Mouse (Mus musculus) embryonic facial prominence, embryonic 13.5 days (tissue): ENCODE results near the gene Pithd1. TPM values are rescaled to one million over a fixed set of nuclear protein-coding genes. Genes with fewer than 3 reads are reported as not detected.
"Not testable (repeated sequence)": the region's sequence is repeated elsewhere in the genome, so short reads cannot be mapped to it uniquely, and the experiment has no call there.

Experiments
- ATAC-seq: fragments of 200-750 bp; cut with Nextera tagmentation; 2 replicates; pipeline ENCODE4 v1.8.0; 2017; ENCODE audit warnings: low read depth; ENCODE audit not compliant: insufficient number of reproducible peaks, insufficient read depth, low FRiP score, low TSS enrichment
- H3K27ac ChIP-seq: fragments of 300-500 bp; sonication (generic); 2 replicates; pipeline ENCODE4 v1.5.1; 2015; ENCODE audit warnings: moderate library complexity, mild to moderate bottlenecking, inconsistent platforms
- H3K27me3 ChIP-seq: fragments of 300-500 bp; sonication (generic); 2 replicates; pipeline ENCODE4 v1.6.1; 2015; ENCODE audit warnings: mild to moderate bottlenecking, inconsistent platforms
- H3K36me3 ChIP-seq: fragments of 300-500 bp; sonication (generic); 2 replicates; pipeline ENCODE4 v1.6.1; 2015; ENCODE audit warnings: mild to moderate bottlenecking, inconsistent platforms
- H3K4me1 ChIP-seq: fragments of 300-500 bp; sonication (generic); 2 replicates; pipeline ENCODE4 v1.6.1; 2015; ENCODE audit warnings: inconsistent platforms
- H3K4me2 ChIP-seq: fragments of 300-500 bp; sonication (generic); 2 replicates; pipeline ENCODE4 v1.6.1; 2015; ENCODE audit warnings: moderate library complexity, mild to moderate bottlenecking, inconsistent platforms
- H3K4me3 ChIP-seq: fragments of 300-500 bp; sonication (generic); 2 replicates; pipeline ENCODE4 v1.5.1; 2015; ENCODE audit warnings: mild to moderate bottlenecking, inconsistent platforms
- H3K9ac ChIP-seq: fragments of 300-500 bp; sonication (generic); 2 replicates; pipeline ENCODE4 v1.6.1; 2015; ENCODE audit warnings: mild to moderate bottlenecking, inconsistent platforms
- H3K9me3 ChIP-seq: fragments of 300-500 bp; sonication (generic); 2 replicates; pipeline ENCODE4 v1.6.1; 2016; ENCODE audit warnings: inconsistent platforms
- WGBS: fragments of 180-500 bp; shearing (Covaris S2); methylation state at CpG from one replicate; pipeline ENCODE4 v1.1.7; 2015; ENCODE audit warnings: mixed read lengths; 5-methylcytosine and 5-hydroxymethylcytosine counted together
- polyA plus RNA-seq: library from polyadenylated mRNA; unstranded; fragments of >200 nt; fragmentation: Nextera tagmentation; extraction: Ambion mirVana; gene quantifications from 2 replicates; pipeline ENCODE4 v1.2.1, GENCODE M21; 2015

The Pithd1 gene
- polyA plus RNA-seq, 1 experiment from 2014 or later = 59.9 TPM

DNA sequence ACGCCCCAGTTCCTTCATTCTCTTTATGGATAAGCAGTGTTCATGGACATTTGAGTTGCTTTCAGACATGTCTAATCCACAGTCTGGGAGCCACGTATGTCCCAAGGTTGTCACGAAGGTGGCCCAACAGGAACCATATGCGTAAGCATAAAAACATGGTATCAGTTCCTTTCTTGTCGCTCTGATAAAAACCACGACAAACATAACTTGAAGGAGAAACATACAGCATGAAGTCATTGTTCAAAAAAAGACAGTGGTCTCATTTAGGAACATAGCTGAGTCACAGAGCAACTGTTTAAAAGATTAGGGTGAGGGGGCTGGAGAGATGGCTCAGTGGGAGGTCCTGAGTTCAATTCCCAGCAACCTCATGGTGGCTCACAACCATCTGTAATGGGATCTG is 44.9 kb downstream of the Pithd1 start:
- Histone ChIP-seq H3K4me1 (peaks cover 7% of the 10 kb centered on the region; the same call in 1 of the 2 replicates), H3K36me3 (peaks cover 28% of the 10 kb centered on the region), H3K27me3 (no peaks in the 10 kb centered on the region), H3K27ac (no peak overlapping the region), H3K9ac (no peak overlapping the region), H3K4me3 (no peak overlapping the region), H3K9me3 (no peaks in the 10 kb centered on the region), H3K4me2 (no peak overlapping the region)
- 87% methylated on average over 6 of the region's 6 CpGs for WGBS
- ATAC-seq = no peak

DNA sequence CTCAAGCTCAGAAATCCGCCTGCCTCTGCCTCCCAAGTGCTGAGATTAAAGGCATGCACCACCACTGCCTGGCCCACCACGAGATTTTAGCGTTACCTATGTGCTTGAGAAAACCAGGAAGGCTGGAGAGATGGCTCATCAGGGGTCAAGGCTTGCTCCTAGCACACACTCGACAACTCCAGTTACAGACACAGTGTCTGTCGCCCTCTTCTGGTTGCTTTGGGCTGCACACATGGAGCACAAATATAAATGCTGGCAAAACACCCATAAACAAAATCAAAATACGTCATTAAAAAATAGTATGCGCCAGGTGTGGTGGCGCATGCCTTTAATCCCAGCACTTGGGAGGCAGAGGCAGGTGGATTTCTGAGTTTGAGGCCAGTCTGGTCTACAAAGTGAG is 46.0 kb downstream of the Pithd1 start:
- not testable (repeated sequence) for H3K4me1 ChIP-seq, H3K9me3 ChIP-seq, H3K9ac ChIP-seq, H3K27ac ChIP-seq, H3K27me3 ChIP-seq, H3K4me3 ChIP-seq, H3K4me2 ChIP-seq, ATAC-seq
- WGBS = 87% methylated on average over 8 of the region's 8 CpGs
- H3K36me3 ChIP-seq = peaks cover 33% of the 10 kb centered on the region

DNA sequence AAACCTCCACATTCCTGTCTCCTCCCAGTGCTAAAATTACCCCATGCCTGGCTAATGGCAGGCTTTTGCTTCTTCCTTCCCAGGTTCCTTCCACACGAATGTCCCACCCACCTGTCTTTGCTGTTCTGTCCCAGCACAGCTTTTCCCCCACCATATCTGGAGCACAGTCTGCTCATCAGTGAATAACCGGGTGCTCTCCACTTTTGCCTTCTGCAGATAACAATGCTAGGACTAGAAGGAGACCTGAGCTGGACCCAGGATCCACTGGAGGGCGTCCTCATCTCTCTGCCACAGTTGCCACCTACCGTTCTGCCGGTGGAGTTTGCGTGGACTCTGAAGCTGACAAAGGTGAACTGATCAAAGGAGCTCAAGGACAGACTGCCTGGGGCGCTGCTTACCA is 48.2 kb downstream of the Pithd1 start:
- WGBS = 79% methylated on average over 7 of the region's 7 CpGs
- no peak overlapping the region for H3K4me3 ChIP-seq
- no peak overlapping the region for H3K27ac ChIP-seq
- H3K4me2 ChIP-seq = no peak overlapping the region
- H3K36me3 ChIP-seq = peaks cover 51% of the 10 kb centered on the region
- H3K9ac ChIP-seq = no peak overlapping the region
- H3K9me3 ChIP-seq = no peaks in the 10 kb centered on the region
- ATAC-seq = no peak
- no peaks in the 10 kb centered on the region for H3K4me1 ChIP-seq
- no peaks in the 10 kb centered on the region for H3K27me3 ChIP-seq

DNA sequence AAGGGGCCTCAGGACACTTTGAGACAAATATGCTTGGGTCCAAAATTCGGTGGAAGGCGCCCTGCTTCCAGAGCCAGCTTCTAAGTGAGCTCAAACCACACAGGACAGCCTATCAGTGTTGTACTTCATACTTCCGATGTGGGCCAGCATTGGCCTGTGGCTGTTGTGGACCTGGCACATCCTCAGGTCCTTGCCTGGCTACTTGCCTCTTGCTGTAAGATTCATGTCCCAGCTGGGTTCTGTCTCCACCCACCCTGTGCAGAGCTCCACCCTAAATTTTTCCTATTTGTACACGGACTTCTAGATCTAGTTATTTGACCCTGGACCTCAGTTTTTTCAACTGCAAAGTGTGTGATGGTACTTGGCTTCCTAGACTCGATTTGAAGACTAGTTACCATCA is 51.6 kb downstream of the Pithd1 start:
- Histone ChIP-seq H3K4me2 (no peak overlapping the region), H3K9ac (no peak overlapping the region), H3K27ac (no peak overlapping the region), H3K27me3 (no peaks in the 10 kb centered on the region), H3K36me3 (peaks cover 72% of the 10 kb centered on the region), H3K4me3 (no peak overlapping the region), H3K4me1 (no peaks in the 10 kb centered on the region), H3K9me3 (no peaks in the 10 kb centered on the region)
- no peak for ATAC-seq
- 50% methylated on average over 5 of the region's 5 CpGs for WGBS

DNA sequence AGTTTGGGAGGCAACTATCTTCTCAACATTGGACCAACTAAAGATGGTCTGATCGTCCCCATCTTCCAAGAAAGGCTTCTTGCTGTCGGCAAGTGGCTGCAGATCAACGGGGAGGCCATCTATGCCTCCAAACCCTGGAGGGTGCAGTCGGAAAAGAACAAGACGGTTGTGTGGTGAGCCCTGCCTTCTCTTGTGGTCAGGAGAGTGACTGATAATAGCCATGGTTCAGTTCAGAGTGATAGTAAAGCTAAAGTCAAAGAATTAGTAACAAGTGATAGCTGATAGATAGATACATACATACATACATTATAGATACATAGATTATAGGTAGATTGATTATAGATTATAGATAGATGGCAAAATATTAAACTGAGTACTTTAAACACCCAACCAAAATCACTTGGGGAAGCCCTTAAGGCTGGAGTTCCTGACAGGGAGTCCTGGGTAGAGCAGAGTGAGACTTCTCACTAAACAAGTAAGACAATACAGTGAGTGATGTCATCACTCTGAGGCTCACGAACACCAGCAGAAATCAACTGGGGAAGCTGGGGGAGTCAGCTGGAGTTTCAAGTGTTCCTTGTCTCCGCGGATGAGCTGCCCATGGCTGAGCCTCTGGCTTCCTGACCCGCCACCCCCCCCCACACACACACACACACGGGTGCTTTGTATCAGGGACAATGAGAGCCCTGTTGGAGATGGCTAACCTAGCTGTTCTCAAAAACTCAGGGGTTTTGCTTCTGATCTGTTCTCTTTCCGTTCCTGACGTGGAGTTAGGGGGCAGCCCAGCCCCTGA is 52.2 kb downstream of the Pithd1 start:
- no peak overlapping the region for H3K9ac ChIP-seq
- no peak overlapping the region for H3K27ac ChIP-seq
- H3K4me2 ChIP-seq = no peak overlapping the region
- WGBS = 47% methylated on average over 12 of the region's 12 CpGs
- no peaks in the 10 kb centered on the region for H3K4me1 ChIP-seq
- no peak overlapping the region for H3K4me3 ChIP-seq
- no peak for ATAC-seq
- H3K27me3 ChIP-seq = no peaks in the 10 kb centered on the region
- peaks cover 74% of the 10 kb centered on the region for H3K36me3 ChIP-seq
- no peaks in the 10 kb centered on the region for H3K9me3 ChIP-seq

DNA sequence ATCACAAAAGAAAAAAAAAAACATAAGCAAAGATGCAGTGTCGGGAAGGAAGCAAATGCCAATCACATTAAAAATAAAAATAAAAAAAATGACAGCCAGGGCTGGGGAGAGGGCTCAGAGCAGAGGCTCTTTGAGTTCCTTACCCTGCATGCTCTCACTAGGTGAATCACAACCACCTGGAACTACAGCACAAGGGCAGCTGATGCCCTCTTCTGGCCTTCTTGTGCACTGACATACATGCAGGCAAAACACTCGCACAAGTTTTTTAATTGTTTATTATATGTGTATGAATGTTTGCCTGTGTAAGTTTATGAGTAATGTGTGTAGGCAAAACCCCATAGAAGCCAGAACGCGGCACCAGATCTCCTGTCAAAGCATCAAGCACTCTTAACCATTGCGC is 55.2 kb downstream of the Pithd1 start:
- H3K36me3 ChIP-seq = peaks cover 57% of the 10 kb centered on the region
- no peaks in the 10 kb centered on the region for H3K4me1 ChIP-seq
- no peak for ATAC-seq

DNA sequence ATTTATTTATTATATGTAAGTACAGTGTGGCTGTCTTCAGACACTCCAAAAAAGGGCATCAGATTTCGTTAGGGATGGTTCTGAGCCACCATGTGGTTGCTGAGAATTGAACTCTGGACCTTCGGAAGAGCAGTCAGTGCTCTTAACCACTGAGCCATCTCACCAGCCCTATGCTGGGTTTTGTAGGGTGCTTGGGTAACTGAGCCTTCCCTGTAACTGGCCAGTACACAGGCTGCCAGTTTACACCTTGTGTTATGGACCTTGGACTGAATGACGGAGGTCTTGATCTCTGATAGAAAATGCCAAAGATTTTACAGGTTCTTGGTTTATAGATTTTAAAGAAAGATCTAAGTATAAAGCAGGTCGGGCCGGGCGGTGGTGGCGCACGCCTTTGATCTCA is 56.8 kb downstream of the Pithd1 start:
- ATAC-seq = no peak
- no peak overlapping the region for H3K4me2 ChIP-seq
- 90% methylated on average over 8 of the region's 8 CpGs for WGBS
- no peak overlapping the region for H3K27ac ChIP-seq
- no peak overlapping the region for H3K9ac ChIP-seq
- H3K27me3 ChIP-seq = no peaks in the 10 kb centered on the region
- no peaks in the 10 kb centered on the region for H3K9me3 ChIP-seq
- peaks cover 59% of the 10 kb centered on the region for H3K36me3 ChIP-seq
- no peaks in the 10 kb centered on the region for H3K4me1 ChIP-seq
- H3K4me3 ChIP-seq = no peak overlapping the region

More for the DNA sequence above, 55.2 kb downstream of the Pithd1 start:
- Histone ChIP-seq H3K27ac (no peak overlapping the region), H3K27me3 (no peaks in the 10 kb centered on the region), H3K4me3 (no peak overlapping the region), H3K4me2 (no peak overlapping the region), H3K9ac (no peak overlapping the region), H3K9me3 (no peaks in the 10 kb centered on the region)
- WGBS = 65% methylated on average over 5 of the region's 5 CpGs

DNA sequence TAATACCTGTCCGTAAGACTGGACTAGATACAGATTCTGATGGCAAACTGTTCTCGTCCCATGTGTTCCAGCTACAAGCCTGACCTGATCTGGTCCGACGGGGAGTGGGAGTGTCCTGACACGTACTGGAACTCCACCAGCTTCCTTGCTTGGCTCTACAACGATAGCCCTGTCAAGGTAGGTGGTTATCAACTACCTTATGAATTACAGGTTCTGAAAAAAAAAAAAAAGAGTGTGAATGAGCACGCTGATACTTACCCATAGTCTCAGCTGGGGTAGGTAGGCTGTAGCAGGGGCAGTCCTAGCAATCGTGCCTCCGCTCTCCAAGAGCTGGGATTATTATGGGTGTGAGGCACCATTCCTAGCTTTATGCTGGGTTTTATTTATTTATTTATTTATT is 57.2 kb downstream of the Pithd1 start:
- H3K4me2 ChIP-seq = no peak overlapping the region
- H3K4me3 ChIP-seq = no peak overlapping the region
- no peak overlapping the region for H3K27ac ChIP-seq
- no peaks in the 10 kb centered on the region for H3K4me1 ChIP-seq
- peaks cover 58% of the 10 kb centered on the region for H3K36me3 ChIP-seq
- H3K9me3 ChIP-seq = no peaks in the 10 kb centered on the region
- H3K27me3 ChIP-seq = no peaks in the 10 kb centered on the region
- no peak for ATAC-seq
- WGBS = 90% methylated on average over 9 of the region's 9 CpGs
- no peak overlapping the region for H3K9ac ChIP-seq

DNA sequence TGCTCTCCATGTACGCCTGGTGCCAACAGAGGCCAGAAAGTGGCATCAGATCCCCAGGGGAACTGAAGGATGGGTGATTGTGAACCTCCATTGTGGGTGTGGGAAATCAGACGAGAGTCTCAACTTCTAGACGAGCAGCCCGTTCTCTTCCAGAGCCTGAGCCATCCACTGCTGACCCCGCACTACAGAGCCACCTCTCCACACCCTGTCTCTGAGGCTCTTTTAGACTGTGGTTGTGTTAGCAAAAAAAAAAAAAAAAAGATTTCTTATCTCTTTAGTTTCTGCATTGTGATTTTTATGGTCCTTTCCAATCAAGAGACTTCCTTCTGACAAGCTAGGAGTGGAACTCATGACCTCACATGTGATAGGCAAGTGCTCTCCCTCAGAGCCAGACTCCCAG is 57.7 kb downstream of the Pithd1 start:
- Histone ChIP-seq H3K27ac (no peak overlapping the region), H3K9me3 (no peaks in the 10 kb centered on the region), H3K4me1 (no peaks in the 10 kb centered on the region), H3K4me2 (no peak overlapping the region), H3K36me3 (peaks cover 58% of the 10 kb centered on the region), H3K27me3 (no peaks in the 10 kb centered on the region), H3K4me3 (no peak overlapping the region), H3K9ac (no peak overlapping the region)
- 83% methylated on average over 5 of the region's 5 CpGs for WGBS
- ATAC-seq = no peak

DNA sequence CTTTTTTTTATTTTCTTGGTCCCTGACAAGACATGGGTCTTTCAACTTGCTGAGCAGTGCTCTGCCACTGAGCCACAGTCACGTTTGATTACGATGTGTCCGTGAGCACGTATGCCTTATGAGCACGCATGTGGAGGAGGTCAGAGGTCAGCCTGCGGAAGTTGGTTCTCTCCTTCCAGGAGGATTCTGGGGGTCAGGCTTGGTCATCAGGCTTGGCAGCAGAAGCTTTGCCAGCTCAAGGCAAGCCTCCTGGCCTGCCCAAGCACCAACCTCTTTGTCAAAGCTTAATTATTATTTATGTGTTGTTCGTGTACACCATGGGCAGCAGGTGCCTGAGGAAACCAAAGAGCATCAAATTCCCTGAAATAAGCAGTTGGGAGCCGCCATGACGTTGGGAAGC is 58.7 kb downstream of the Pithd1 start:
- Histone ChIP-seq H3K27ac (no peak overlapping the region), H3K4me1 (no peaks in the 10 kb centered on the region), H3K9ac (no peak overlapping the region), H3K36me3 (peaks cover 56% of the 10 kb centered on the region), H3K9me3 (no peaks in the 10 kb centered on the region), H3K27me3 (no peaks in the 10 kb centered on the region), H3K4me3 (no peak overlapping the region), H3K4me2 (no peak overlapping the region)
- ATAC-seq = no peak
- WGBS = 80% methylated on average over 9 of the region's 9 CpGs

DNA sequence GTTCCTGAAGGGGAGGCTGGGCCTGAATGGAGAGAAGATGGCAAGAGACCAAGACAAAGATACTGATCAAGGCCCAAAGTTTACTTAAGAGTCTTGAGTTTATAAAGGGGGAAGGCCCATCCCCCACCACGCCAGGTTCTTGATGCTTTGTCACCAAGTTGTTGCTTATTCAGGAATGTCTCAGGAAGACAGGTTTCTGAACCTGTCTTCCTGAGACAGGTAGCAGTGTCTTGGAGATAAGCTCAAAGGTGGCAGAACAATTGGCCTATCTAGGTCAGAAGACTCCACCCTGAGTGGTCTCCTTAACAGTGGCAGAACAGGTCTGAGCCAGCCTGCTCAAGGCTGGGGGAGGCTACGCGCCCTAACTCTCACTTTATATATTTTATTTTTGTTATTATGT is 60.2 kb downstream of the Pithd1 start:
- no peak for ATAC-seq
- Histone ChIP-seq H3K4me2 (no peak overlapping the region), H3K9ac (no peak overlapping the region), H3K27ac (no peak overlapping the region), H3K9me3 (no peaks in the 10 kb centered on the region), H3K4me1 (peaks cover 2% of the 10 kb centered on the region), H3K4me3 (no peak overlapping the region), H3K36me3 (peaks cover 44% of the 10 kb centered on the region), H3K27me3 (no peaks in the 10 kb centered on the region)
- 94% methylated on average over 3 of the region's 3 CpGs for WGBS

DNA sequence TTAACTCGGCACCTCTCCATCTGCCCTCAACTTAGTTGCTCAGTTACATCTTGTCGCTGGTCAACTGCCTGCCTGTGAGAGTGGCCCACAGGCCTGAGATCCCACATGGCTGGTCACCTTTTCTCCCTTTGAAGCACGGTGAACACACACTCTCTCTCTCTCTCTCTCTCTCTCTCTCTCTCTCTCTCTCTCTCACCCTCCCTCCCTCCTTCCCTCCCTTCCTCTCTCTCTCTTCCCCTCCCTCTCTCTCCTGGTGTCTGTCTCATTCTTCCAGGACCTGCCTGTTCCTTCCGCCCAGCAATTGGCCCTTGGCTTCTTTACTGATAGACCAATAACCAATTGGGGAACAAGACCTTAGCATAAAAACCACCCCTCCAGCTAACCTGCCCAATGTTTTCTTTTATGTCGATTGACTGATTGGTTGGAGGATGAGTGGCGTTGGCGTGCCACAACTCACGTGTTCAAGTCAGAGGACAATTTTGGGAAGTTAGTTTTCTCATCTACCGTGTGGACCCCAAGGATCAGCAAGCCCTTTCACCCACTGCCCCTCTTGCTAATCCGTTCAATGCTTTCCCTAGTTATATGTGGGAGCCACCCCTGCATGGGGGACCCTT is 60.8 kb downstream of the Pithd1 start:
- ATAC-seq = no peak
- H3K36me3 ChIP-seq = peaks cover 39% of the 10 kb centered on the region
- 86% methylated on average over 10 of the region's 10 CpGs for WGBS
- no peak overlapping the region for H3K4me3 ChIP-seq
- H3K27ac ChIP-seq = no peak overlapping the region
- H3K4me1 ChIP-seq = peaks cover 8% of the 10 kb centered on the region
- H3K9me3 ChIP-seq = no peaks in the 10 kb centered on the region
- no peaks in the 10 kb centered on the region for H3K27me3 ChIP-seq
- no peak overlapping the region for H3K4me2 ChIP-seq
- H3K9ac ChIP-seq = no peak overlapping the region
